Mouse (Mus musculus): ENCODE measurements around the gene Ttbk2. TPM values are rescaled to one million over a fixed set of nuclear protein-coding genes. Genes with fewer than 3 reads are reported as not detected.

Gene Ttbk2
- polyA plus RNA-seq, 1 experiment, result 1.5 TPM

DNA sequence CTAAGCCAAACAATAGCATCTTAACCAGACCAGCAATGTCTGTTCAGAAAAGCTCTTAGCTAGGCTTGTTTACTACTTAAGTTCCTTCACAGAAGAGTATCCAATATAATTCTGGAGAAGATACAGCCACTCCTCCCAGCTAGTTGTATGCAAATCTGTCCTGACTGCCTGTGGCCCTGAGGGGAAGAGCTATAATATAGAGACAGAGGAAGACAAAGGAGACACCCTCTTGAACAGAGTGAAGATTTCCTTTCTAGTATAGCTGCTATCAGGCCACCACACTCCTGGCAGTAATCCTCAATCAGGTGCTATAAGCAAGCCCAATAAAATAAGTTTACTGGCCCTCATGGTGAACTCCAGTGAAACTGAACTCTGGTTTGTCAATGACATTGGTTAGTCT is 88.5 kb downstream of the Ttbk2 start:
- Histone ChIP-seq H3K4me1 (no peaks in the 10 kb centered on the region; the same call in 1 of the 2 replicates), H3K9me3 (no peaks in the 10 kb centered on the region), H3K36me3 (replicated peaks; ENCODE audit: low read length) (peaks cover 51% of the 10 kb centered on the region), H3K4me3 (replicated peaks) (no peak overlapping the region), H3K27me3 (replicated peaks) (no peaks in the 10 kb centered on the region)
- TF ChIP-seq GATA1 (IDR thresholded peaks at IDR 0.05; ENCODE audit: borderline replicate concordance, low read length), result no peak
- TF ChIP-seq FLI1 (IDR thresholded peaks at IDR 0.05; ENCODE audit: low read length), result no peak

DNA sequence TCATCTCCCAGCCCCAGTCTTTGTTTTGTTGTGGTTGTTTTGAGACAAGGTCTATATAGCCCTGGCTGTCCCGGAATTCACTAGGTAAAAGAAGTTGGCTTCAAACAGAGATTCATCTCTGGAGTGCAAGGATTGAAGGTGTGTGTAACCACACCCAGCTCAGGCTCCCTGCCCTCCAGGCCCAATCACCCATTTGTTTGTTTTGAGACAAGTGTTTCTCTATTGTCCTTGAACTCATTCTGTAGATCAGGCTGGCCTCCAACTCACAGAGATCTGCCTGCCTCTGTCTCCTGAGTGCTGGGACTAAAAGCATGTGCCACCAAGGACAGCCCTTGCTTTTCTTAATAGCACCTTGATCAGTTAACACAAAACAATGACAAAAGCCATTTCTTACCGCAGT is 102.4 kb downstream of the Ttbk2 start:
- Histone ChIP-seq H3K27me3 (replicated peaks) (no peaks in the 10 kb centered on the region), H3K4me3 (replicated peaks) (no peak overlapping the region), H3K36me3 (replicated peaks; ENCODE audit: low read length) (peaks cover 65% of the 10 kb centered on the region), H3K9me3 (no peaks in the 10 kb centered on the region), H3K4me1 (no peaks in the 10 kb centered on the region)
- TF ChIP-seq FLI1 (IDR thresholded peaks at IDR 0.05; ENCODE audit: low read length), result no peak
- TF ChIP-seq GATA1 (IDR thresholded peaks at IDR 0.05; ENCODE audit: borderline replicate concordance, low read length), result no peak

DNA sequence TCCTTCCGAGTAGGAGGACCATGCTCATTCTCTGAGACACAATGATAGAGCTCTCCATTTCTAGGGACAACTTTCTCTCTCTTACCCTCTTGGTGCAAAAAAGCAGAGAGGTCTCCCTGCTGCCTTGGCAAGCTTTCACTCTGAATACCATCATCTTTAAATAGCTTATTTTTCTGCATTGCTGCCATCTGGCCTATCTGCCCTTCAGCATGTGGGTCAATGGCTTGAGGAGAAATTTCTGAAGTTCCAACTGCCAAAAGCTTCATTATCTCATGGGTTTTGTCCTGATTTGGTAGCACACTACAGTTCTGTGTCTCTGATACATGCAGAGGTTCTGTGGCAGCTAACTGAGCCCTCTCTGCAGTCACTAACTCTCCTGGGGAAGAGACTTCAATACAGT is 104.9 kb downstream of the Ttbk2 start:
- H3K36me3 ChIP-seq (replicated peaks; ENCODE audit: low read length), result peaks cover 73% of the 10 kb centered on the region
- no peak overlapping the region for H3K4me3 ChIP-seq (replicated peaks)
- no peaks in the 10 kb centered on the region for H3K4me1 ChIP-seq
- H3K27me3 ChIP-seq (replicated peaks), result no peaks in the 10 kb centered on the region
- no peaks in the 10 kb centered on the region for H3K9me3 ChIP-seq
- no peak for TF ChIP-seq GATA1 (IDR thresholded peaks at IDR 0.05; ENCODE audit: borderline replicate concordance, low read length)
- no peak for TF ChIP-seq FLI1 (IDR thresholded peaks at IDR 0.05; ENCODE audit: low read length)

GRCm38 (mm10) chr2:120731877-120732530 is 118.4 kb downstream of the Ttbk2 start:
- H3K4me1 ChIP-seq, result peaks cover 39% of the 10 kb centered on the region
- H3K27me3 ChIP-seq (replicated peaks), result peaks cover 2% of the 10 kb centered on the region
- H3K36me3 ChIP-seq (replicated peaks; ENCODE audit: low read length), result peaks cover 42% of the 10 kb centered on the region
- peak overlapping the region; percentile 100 for H3K4me3 ChIP-seq (replicated peaks)
- no peak for TF ChIP-seq GATA1 (IDR thresholded peaks at IDR 0.05; ENCODE audit: borderline replicate concordance, low read length)
- TF ChIP-seq FLI1 (IDR thresholded peaks at IDR 0.05; ENCODE audit: low read length), result no peak
- H3K9me3 ChIP-seq, result no peaks in the 10 kb centered on the region

DNA sequence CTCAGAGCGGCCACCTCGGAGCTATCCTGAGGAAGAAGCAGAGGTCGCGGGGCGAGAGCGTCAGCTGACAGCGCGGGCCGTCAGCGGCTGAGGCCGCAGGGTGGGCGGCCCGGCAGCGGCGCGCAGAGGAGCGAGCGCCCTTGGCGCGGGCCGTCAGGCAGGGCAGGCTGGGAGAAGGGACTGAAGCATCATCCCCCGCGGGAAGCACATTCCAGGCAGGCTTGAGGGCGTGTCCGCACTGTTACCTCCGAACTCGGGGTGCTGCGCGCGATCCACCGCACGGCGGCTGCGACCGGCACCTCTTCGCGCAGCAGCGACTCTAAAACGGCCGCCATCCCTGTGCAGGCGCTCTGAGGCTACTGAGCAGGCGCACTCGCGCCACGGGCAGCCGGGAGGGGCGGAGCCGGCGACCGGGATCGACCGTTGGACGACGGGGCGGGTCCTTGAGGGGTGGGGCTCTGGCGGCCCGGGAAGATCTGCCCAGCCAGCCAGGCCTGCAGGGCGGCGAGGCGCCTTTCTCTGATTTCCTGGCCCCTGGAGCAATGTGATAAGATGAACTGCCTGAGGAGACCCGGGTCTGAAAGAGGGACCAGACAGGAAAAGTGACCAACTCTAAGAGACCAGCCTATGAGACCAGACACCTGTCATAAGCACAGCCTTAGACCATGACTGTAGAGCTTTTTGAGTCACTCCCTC is 119.1 kb downstream of the Ttbk2 start:
- H3K27me3 ChIP-seq (replicated peaks), result peaks cover 2% of the 10 kb centered on the region
- H3K36me3 ChIP-seq (replicated peaks; ENCODE audit: low read length), result peaks cover 44% of the 10 kb centered on the region
- peak overlapping the region; percentile 100 for H3K4me3 ChIP-seq (replicated peaks)
- TF ChIP-seq FLI1 (IDR thresholded peaks at IDR 0.05; ENCODE audit: low read length) (no peak), GATA1 (IDR thresholded peaks at IDR 0.05; ENCODE audit: borderline replicate concordance, low read length) (no peak)
- no peaks in the 10 kb centered on the region for H3K9me3 ChIP-seq
- H3K4me1 ChIP-seq, result peaks cover 39% of the 10 kb centered on the region

- Histone ChIP-seq H3K27me3 (replicated peaks) (peaks cover 2% of the 10 kb centered on the region), H3K9me3 (no peaks in the 10 kb centered on the region), H3K36me3 (replicated peaks; ENCODE audit: low read length) (peaks cover 46% of the 10 kb centered on the region), H3K4me1 (peaks cover 42% of the 10 kb centered on the region), H3K4me3 (replicated peaks) (peak overlapping the region; percentile 100)
- no peak for TF ChIP-seq FLI1 (IDR thresholded peaks at IDR 0.05; ENCODE audit: low read length)
- TF ChIP-seq GATA1 (IDR thresholded peaks at IDR 0.05; ENCODE audit: borderline replicate concordance, low read length), result no peak
Observed at GRCm38 (mm10) chr2:120730639-120731166, 119.7 kb downstream of the Ttbk2 start.

DNA sequence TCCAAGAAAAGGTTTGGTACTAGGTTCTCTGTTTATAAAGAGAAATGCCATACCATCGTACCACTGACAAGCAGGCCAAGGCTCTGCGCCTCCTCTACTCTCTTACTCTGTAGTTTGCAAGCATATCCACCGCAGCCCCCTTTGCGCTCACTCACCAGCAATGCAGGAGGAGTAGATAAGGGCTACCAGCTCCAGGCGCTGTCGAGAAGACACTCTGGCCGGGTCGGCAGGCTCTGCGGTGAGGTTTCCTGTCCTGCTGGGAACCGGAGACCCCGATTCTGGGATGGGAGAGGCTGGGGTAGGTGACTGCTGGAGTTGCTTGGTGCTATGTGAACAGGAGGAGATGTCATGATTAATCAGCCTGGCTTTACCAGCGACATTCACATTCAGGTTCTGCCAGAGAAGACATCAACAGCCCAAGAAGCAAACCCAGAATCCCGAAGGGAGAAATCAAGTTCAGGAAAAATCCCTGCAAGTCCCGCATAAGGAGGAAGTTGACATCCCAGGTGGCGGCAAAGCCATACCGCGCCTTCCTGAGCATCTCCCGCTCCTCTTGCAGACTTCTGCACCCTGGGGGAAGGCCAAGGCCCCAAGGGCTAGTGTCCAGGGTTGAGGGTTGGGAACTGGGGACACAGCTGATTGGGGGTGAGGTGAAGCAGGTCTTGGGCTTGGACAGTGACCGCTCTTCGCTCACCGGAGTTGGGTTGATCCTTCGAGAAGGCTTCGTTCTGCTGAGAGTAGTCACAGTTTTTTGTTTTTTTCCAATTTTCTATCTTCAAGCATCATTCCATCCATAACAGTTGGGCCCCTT is 120.4 kb downstream of the Ttbk2 start:
- Histone ChIP-seq H3K9me3 (no peaks in the 10 kb centered on the region), H3K4me1 (peaks cover 49% of the 10 kb centered on the region)

DNA sequence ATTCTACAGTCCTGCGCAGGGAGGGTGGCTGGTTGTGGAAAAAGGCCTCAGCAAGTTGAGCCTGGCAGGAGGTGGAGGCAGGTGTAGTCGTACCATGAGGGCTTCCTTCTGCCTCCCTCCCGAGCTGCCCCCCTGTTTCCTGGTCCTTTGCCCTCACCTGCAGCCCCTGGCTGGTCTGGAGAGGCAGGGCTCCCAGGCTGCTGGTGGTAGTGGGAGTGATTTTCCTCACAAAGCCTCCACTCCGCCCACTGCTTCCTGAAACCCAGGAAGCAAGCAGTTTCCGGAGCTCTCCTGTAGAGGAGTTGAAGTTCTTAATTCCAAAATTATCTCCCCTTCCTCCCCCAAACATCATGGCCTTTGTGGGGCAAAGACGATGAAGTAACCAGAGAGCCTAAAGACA is 126.2 kb downstream of the Ttbk2 start:
- Histone ChIP-seq H3K27me3 (replicated peaks) (no peaks in the 10 kb centered on the region), H3K36me3 (replicated peaks; ENCODE audit: low read length) (peaks cover 97% of the 10 kb centered on the region), H3K9me3 (no peaks in the 10 kb centered on the region), H3K4me3 (replicated peaks) (peak overlapping the region; percentile 25), H3K4me1 (peaks cover 50% of the 10 kb centered on the region)
- no peak for TF ChIP-seq GATA1 (IDR thresholded peaks at IDR 0.05; ENCODE audit: borderline replicate concordance, low read length)
- TF ChIP-seq FLI1 (IDR thresholded peaks at IDR 0.05; ENCODE audit: low read length), result no peak

More for the DNA sequence above, 120.4 kb downstream of the Ttbk2 start:
- H3K27me3 ChIP-seq (replicated peaks), result peaks cover 2% of the 10 kb centered on the region
- no peak for TF ChIP-seq GATA1 (IDR thresholded peaks at IDR 0.05; ENCODE audit: borderline replicate concordance, low read length)
- no peak for TF ChIP-seq FLI1 (IDR thresholded peaks at IDR 0.05; ENCODE audit: low read length)
- peaks cover 51% of the 10 kb centered on the region for H3K36me3 ChIP-seq (replicated peaks; ENCODE audit: low read length)
- peak overlapping the region; percentile 100 for H3K4me3 ChIP-seq (replicated peaks)

DNA sequence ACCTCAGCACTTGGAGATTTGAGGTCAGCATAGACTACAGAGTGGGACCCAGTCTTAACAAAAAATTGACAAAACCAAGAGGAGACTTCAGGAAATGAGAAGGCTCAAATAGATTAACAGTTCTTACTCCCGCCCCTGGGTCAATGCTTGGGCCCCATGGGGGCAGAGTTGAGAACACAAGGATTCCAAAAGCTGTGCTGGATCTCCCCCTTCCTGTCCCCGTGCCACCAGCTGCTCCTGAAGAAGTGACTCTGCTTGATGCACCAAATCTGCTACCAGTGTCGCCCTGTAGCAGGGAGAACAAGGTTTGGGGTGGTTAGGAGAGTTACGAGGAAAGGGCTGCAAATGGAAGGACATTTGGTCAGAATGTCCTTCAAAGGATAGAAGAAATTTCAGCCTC is 126.8 kb downstream of the Ttbk2 start:
- Histone ChIP-seq H3K4me3 (replicated peaks) (no peak overlapping the region), H3K36me3 (replicated peaks; ENCODE audit: low read length) (peaks cover 97% of the 10 kb centered on the region), H3K4me1 (peaks cover 47% of the 10 kb centered on the region), H3K9me3 (no peaks in the 10 kb centered on the region), H3K27me3 (replicated peaks) (no peaks in the 10 kb centered on the region)
- no peak for TF ChIP-seq FLI1 (IDR thresholded peaks at IDR 0.05; ENCODE audit: low read length)
- no peak for TF ChIP-seq GATA1 (IDR thresholded peaks at IDR 0.05; ENCODE audit: borderline replicate concordance, low read length)
